In genomic region chr15:81836124-81836821, GRCm38 (mm10) we compare ENCODE assay signal across 8 mouse cellular contexts. TPM values are rescaled to one million over a fixed set of nuclear protein-coding genes. Genes with fewer than 3 reads are reported as not detected.
A peak's percentile ranks its signal among the peaks of the same experiment; 100 is the strongest.
DNase-seq lines count a peak whose midpoint lies in the region; ATAC-seq and TF ChIP-seq lines count a peak whose summit lies in the region.

No protein-coding gene starts in this region.

- H3K4me3 ChIP-seq in forebrain, embryonic 11.5 days (ENCODE audit: low read depth, low read length): peak overlapping the region; percentile 17
- H3K4me3 ChIP-seq in heart, embryonic 13.5 days: peak overlapping the region; percentile 49
- H3K4me3 ChIP-seq in kidney, postnatal 0 days (replicated peaks; ENCODE audit: low read depth, low read length): peak overlapping the region; percentile 29
- H3K4me3 ChIP-seq in liver, adult 2 months (ENCODE audit: insufficient read depth, low read depth, low read length): peak overlapping the region; percentile 49
- H3K4me3 ChIP-seq in midbrain, postnatal 0 days (ENCODE audit: low read depth, low read length): peak overlapping the region; percentile 12; the same call in 1 of the 2 replicates
- H3K4me3 ChIP-seq in stomach, postnatal 0 days (ENCODE audit: low read depth, low read length): peak overlapping the region; percentile 22

- TF ChIP-seq CTCF in kidney, postnatal 0 days (IDR thresholded peaks at IDR 0.05; ENCODE audit: low read depth): no peak
- TF ChIP-seq CTCF in liver, adult 2 months (IDR thresholded peaks at IDR 0.05; ENCODE audit: low read depth, low read length): no peak
- no peak for TF ChIP-seq CTCF in midbrain, postnatal 0 days (IDR thresholded peaks at IDR 0.05)
- TF ChIP-seq CTCF in stomach, postnatal 0 days (IDR thresholded peaks at IDR 0.05; ENCODE audit: low read depth): no peak

- H3K9me3 ChIP-seq in forebrain, embryonic 11.5 days (ENCODE audit: control insufficient read depth, low read length): no peaks in the 10 kb centered on the region
- no peaks in the 10 kb centered on the region for H3K9me3 ChIP-seq in heart, embryonic 13.5 days
- H3K9me3 ChIP-seq in kidney, postnatal 0 days (replicated peaks; ENCODE audit: low read length): no peaks in the 10 kb centered on the region
- H3K9me3 ChIP-seq in midbrain, postnatal 0 days (ENCODE audit: low read length): no peaks in the 10 kb centered on the region
- H3K9me3 ChIP-seq in stomach, postnatal 0 days (ENCODE audit: control insufficient read depth, low read length): no peaks in the 10 kb centered on the region

- TF ChIP-seq POLR2A in liver, adult 2 months (IDR thresholded peaks at IDR 0.05; ENCODE audit: extremely low read depth, insufficient read depth, low read length): peak; percentile 76

- no peaks in the 10 kb centered on the region for H3K79me2 ChIP-seq in liver, adult 2 months (ENCODE audit: control insufficient read depth, insufficient read depth, low read length)

- H3K4me2 ChIP-seq in forebrain, embryonic 11.5 days (ENCODE audit: low read depth, low read length, severe bottlenecking): peak overlapping the region; percentile 43
- peak overlapping the region; percentile 71 for H3K4me2 ChIP-seq in heart, embryonic 13.5 days
- peak overlapping the region; percentile 58 for H3K4me2 ChIP-seq in kidney, postnatal 0 days (ENCODE audit: low read length)
- peak overlapping the region; percentile 37 for H3K4me2 ChIP-seq in midbrain, postnatal 0 days (ENCODE audit: low read depth, low read length, poor library complexity, severe bottlenecking)
- H3K4me2 ChIP-seq in stomach, postnatal 0 days (replicated peaks; ENCODE audit: low read depth): peak overlapping the region; percentile 52

- H3K27me3 ChIP-seq in forebrain, embryonic 11.5 days (ENCODE audit: control insufficient read depth, insufficient read depth, low read length): no peaks in the 10 kb centered on the region; the same call in 1 of the 2 replicates
- peaks cover 9% of the 10 kb centered on the region for H3K27me3 ChIP-seq in heart, embryonic 13.5 days (replicated peaks)
- H3K27me3 ChIP-seq in kidney, postnatal 0 days (ENCODE audit: insufficient read depth, low read length): no peaks in the 10 kb centered on the region
- H3K27me3 ChIP-seq in liver, adult 2 months (ENCODE audit: control insufficient read depth, insufficient read depth, low read length): no peaks in the 10 kb centered on the region
- no peaks in the 10 kb centered on the region for H3K27me3 ChIP-seq in midbrain, postnatal 0 days (ENCODE audit: insufficient read depth, low read length)
- H3K27me3 ChIP-seq in stomach, postnatal 0 days (ENCODE audit: control insufficient read depth, insufficient read depth, low read length): no peaks in the 10 kb centered on the region

- H3K27ac ChIP-seq in forebrain, embryonic 11.5 days (ENCODE audit: low read depth, low read length): no peak overlapping the region
- peak overlapping the region; percentile 66 for H3K27ac ChIP-seq in heart, embryonic 13.5 days (replicated peaks)
- peak overlapping the region; percentile 51; the same call in 1 of the 2 replicates for H3K27ac ChIP-seq in kidney, postnatal 0 days
- H3K27ac ChIP-seq in liver, adult 2 months (replicated peaks; ENCODE audit: insufficient read depth, low read depth, low read length): peak overlapping the region; percentile 98
- no peak overlapping the region for H3K27ac ChIP-seq in midbrain, postnatal 0 days (ENCODE audit: low read depth, low read length)
- H3K27ac ChIP-seq in stomach, postnatal 0 days (replicated peaks): peak overlapping the region; percentile 56

- H3K36me3 ChIP-seq in forebrain, embryonic 11.5 days (ENCODE audit: control insufficient read depth, insufficient read depth, low read length): no peaks in the 10 kb centered on the region
- no peaks in the 10 kb centered on the region for H3K36me3 ChIP-seq in heart, embryonic 13.5 days
- H3K36me3 ChIP-seq in kidney, postnatal 0 days (ENCODE audit: insufficient read depth, low read length): no peaks in the 10 kb centered on the region
- no peaks in the 10 kb centered on the region for H3K36me3 ChIP-seq in liver, adult 2 months (ENCODE audit: control insufficient read depth, insufficient read depth, low read length)
- H3K36me3 ChIP-seq in midbrain, postnatal 0 days (ENCODE audit: insufficient read depth, low read length): no peaks in the 10 kb centered on the region
- no peaks in the 10 kb centered on the region for H3K36me3 ChIP-seq in stomach, postnatal 0 days (ENCODE audit: control insufficient read depth, insufficient read depth, low read length)

- no peak for TF ChIP-seq EP300 in stomach, postnatal 0 days (optimal IDR thresholded peaks at IDR 0.05)

- H3K4me1 ChIP-seq in forebrain, embryonic 11.5 days (replicated peaks; ENCODE audit: control insufficient read depth, insufficient read depth, low read length): 0 out of 2 replicates have a peak, but pooled peaks cover 2% of the 10 kb centered on the region
- H3K4me1 ChIP-seq in heart, embryonic 13.5 days: peaks cover 50% of the 10 kb centered on the region
- H3K4me1 ChIP-seq in kidney, postnatal 0 days (replicated peaks; ENCODE audit: insufficient read depth, low read length): peaks cover 19% of the 10 kb centered on the region
- peaks cover 34% of the 10 kb centered on the region for H3K4me1 ChIP-seq in liver, adult 2 months (ENCODE audit: control insufficient read depth, insufficient read depth, low read length)
- H3K4me1 ChIP-seq in midbrain, postnatal 0 days (ENCODE audit: insufficient read depth, low read length): no peaks in the 10 kb centered on the region
- 0 out of 2 replicates have a peak, but pooled peaks cover 7% of the 10 kb centered on the region for H3K4me1 ChIP-seq in stomach, postnatal 0 days (replicated peaks; ENCODE audit: control insufficient read depth, insufficient read depth)

- DNase-seq in thymus, postnatal 36 days: peak; percentile 22 to 24
- no peak for DNase-seq in thymus, postnatal 4 days
- DNase-seq in forebrain, embryonic 11.5 days (ENCODE audit: low spot score): peak; percentile 80
- DNase-seq in kidney, postnatal 0 days (ENCODE audit: low spot score): peak; percentile 95
- DNase-seq in liver, adult 2 months (ENCODE audit: extremely low read depth, low read depth, low spot score): peak; percentile 89
- peak; percentile 50 for DNase-seq in midbrain, postnatal 0 days (ENCODE audit: low spot score)
- peak; percentile 84 for DNase-seq in stomach, postnatal 0 days (ENCODE audit: low spot score)

- peak; percentile 81 for ATAC-seq in forebrain, embryonic 11.5 days (replicated peaks; ENCODE audit: low FRiP score)
- peak; percentile 61 for ATAC-seq in heart, embryonic 13.5 days (ENCODE audit: extremely low read depth, insufficient number of reproducible peaks, low FRiP score, low TSS enrichment)
- ATAC-seq in kidney, postnatal 0 days (replicated peaks; ENCODE audit: low FRiP score, low read depth): peak; percentile 81
- ATAC-seq in midbrain, postnatal 0 days (ENCODE audit: low FRiP score): peak; percentile 71; the same call in 1 of the 2 replicates
- peak; percentile 85 for ATAC-seq in stomach, postnatal 0 days (ENCODE audit: low FRiP score, low TSS enrichment)

- WGBS in forebrain, embryonic 11.5 days: 2% methylated on average over 28 of the region's 33 CpGs
- 2% methylated on average over 33 of the region's 33 CpGs for WGBS in heart, embryonic 13.5 days
- 4% methylated on average over 28 of the region's 33 CpGs for WGBS in kidney, postnatal 0 days
- WGBS in liver, adult 2 months: 2% methylated on average over 33 of the region's 33 CpGs
- WGBS in midbrain, postnatal 0 days: 6% methylated on average over 33 of the region's 33 CpGs
- 1% methylated on average over 33 of the region's 33 CpGs for WGBS in stomach, postnatal 0 days

- H3K9ac ChIP-seq in forebrain, embryonic 11.5 days (ENCODE audit: low read length): peak overlapping the region; percentile 43
- peak overlapping the region; percentile 75 for H3K9ac ChIP-seq in heart, embryonic 13.5 days
- H3K9ac ChIP-seq in kidney, postnatal 0 days (ENCODE audit: low read depth, low read length): peak overlapping the region; percentile 10; the same call in 1 of the 2 replicates
- peak overlapping the region; percentile 78 for H3K9ac ChIP-seq in liver, adult 2 months (ENCODE audit: low read depth, low read length)
- peak overlapping the region; percentile 19 for H3K9ac ChIP-seq in midbrain, postnatal 0 days (replicated peaks; ENCODE audit: low read length, poor library complexity, severe bottlenecking)
- H3K9ac ChIP-seq in stomach, postnatal 0 days (ENCODE audit: low read length): peak overlapping the region; percentile 51

RNA-seq across cellular contexts. Expression of gene Tob2, which starts 22.3 kb away (rescaled TPM):
- polyA plus RNA-seq in forebrain, embryonic 11.5 days (2014; fragmentation: Nextera tagmentation; extraction: Ambion mirVana): 22.1 and 23.6 TPM in 2 replicates
- 11.8 and 13.8 TPM in 2 replicates for polyA plus RNA-seq in heart, embryonic 13.5 days (2015; fragmentation: Nextera tagmentation; extraction: Ambion mirVana)
- polyA plus RNA-seq in kidney, postnatal 0 days (2015; fragmentation: Nextera tagmentation; extraction: Ambion mirVana): 22.5 and 27.7 TPM in 2 replicates
- total RNA-seq in liver, adult 2 months (2014; rRNA removed): 15.8 and 25.6 TPM in 2 replicates
- polyA plus RNA-seq in liver, adult 2 months (2012; rRNA removed): 20.9 and 21.6 TPM in 2 replicates
- 10.9 and 15.4 TPM in 2 replicates for total RNA-seq in midbrain, postnatal 0 days (2014; rRNA removed)
- 12.2 and 14.2 TPM in 2 replicates for polyA plus RNA-seq in midbrain, postnatal 0 days (2015; fragmentation: Nextera tagmentation; extraction: Ambion mirVana)
- polyA plus RNA-seq in stomach, postnatal 0 days (2015; fragmentation: Nextera tagmentation; extraction: Ambion mirVana): 18.8 and 20.5 TPM in 2 replicates

RNA-seq across cellular contexts. Expression of gene Tef, which starts 34.1 kb away (rescaled TPM):
- 16.8 and 17.4 TPM in 2 replicates for polyA plus RNA-seq in forebrain, embryonic 11.5 days (2014; fragmentation: Nextera tagmentation; extraction: Ambion mirVana)
- polyA plus RNA-seq in heart, embryonic 13.5 days (2015; fragmentation: Nextera tagmentation; extraction: Ambion mirVana): 22.0 and 22.2 TPM in 2 replicates
- 17.9 and 19.9 TPM in 2 replicates for polyA plus RNA-seq in kidney, postnatal 0 days (2015; fragmentation: Nextera tagmentation; extraction: Ambion mirVana)
- total RNA-seq in liver, adult 2 months (2014; rRNA removed): 156 and 163 TPM in 2 replicates
- polyA plus RNA-seq in liver, adult 2 months (2012; rRNA removed): 34.6 and 35.0 TPM in 2 replicates
- total RNA-seq in midbrain, postnatal 0 days (2014; rRNA removed): 60.1 and 60.6 TPM in 2 replicates
- 23.6 and 25.4 TPM in 2 replicates for polyA plus RNA-seq in midbrain, postnatal 0 days (2015; fragmentation: Nextera tagmentation; extraction: Ambion mirVana)
- 17.1 and 21.2 TPM in 2 replicates for polyA plus RNA-seq in stomach, postnatal 0 days (2015; fragmentation: Nextera tagmentation; extraction: Ambion mirVana)

RNA-seq across cellular contexts. Expression of gene Phf5a, which starts 35.4 kb away (rescaled TPM):
- 186 and 216 TPM in 2 replicates for polyA plus RNA-seq in forebrain, embryonic 11.5 days (2014; fragmentation: Nextera tagmentation; extraction: Ambion mirVana)
- polyA plus RNA-seq in heart, embryonic 13.5 days (2015; fragmentation: Nextera tagmentation; extraction: Ambion mirVana): 92.7 and 114 TPM in 2 replicates
- 103 and 110 TPM in 2 replicates for polyA plus RNA-seq in kidney, postnatal 0 days (2015; fragmentation: Nextera tagmentation; extraction: Ambion mirVana)
- 12.3 and 15.6 TPM in 2 replicates for total RNA-seq in liver, adult 2 months (2014; rRNA removed)
- polyA plus RNA-seq in liver, adult 2 months (2012; rRNA removed): 27.5 and 28.7 TPM in 2 replicates
- 31.8 and 34.1 TPM in 2 replicates for total RNA-seq in midbrain, postnatal 0 days (2014; rRNA removed)
- 107 and 118 TPM in 2 replicates for polyA plus RNA-seq in midbrain, postnatal 0 days (2015; fragmentation: Nextera tagmentation; extraction: Ambion mirVana)
- polyA plus RNA-seq in stomach, postnatal 0 days (2015; fragmentation: Nextera tagmentation; extraction: Ambion mirVana): 75.8 and 77.0 TPM in 2 replicates

RNA-seq across cellular contexts. Expression of gene Aco2, which starts 35.8 kb away (rescaled TPM):
- 169 and 171 TPM in 2 replicates for polyA plus RNA-seq in forebrain, embryonic 11.5 days (2014; fragmentation: Nextera tagmentation; extraction: Ambion mirVana)
- polyA plus RNA-seq in heart, embryonic 13.5 days (2015; fragmentation: Nextera tagmentation; extraction: Ambion mirVana): 486 and 514 TPM in 2 replicates
- polyA plus RNA-seq in kidney, postnatal 0 days (2015; fragmentation: Nextera tagmentation; extraction: Ambion mirVana): 263 and 285 TPM in 2 replicates
- 170 and 187 TPM in 2 replicates for total RNA-seq in liver, adult 2 months (2014; rRNA removed)
- 127 TPM in 2 replicates for polyA plus RNA-seq in liver, adult 2 months (2012; rRNA removed)
- 380 and 412 TPM in 2 replicates for total RNA-seq in midbrain, postnatal 0 days (2014; rRNA removed)
- 257 and 279 TPM in 2 replicates for polyA plus RNA-seq in midbrain, postnatal 0 days (2015; fragmentation: Nextera tagmentation; extraction: Ambion mirVana)
- polyA plus RNA-seq in stomach, postnatal 0 days (2015; fragmentation: Nextera tagmentation; extraction: Ambion mirVana): 130 and 141 TPM in 2 replicates

Comparison
In these comparisons a context has a peak if more than half of its experiments do, and no peak if none do; other contexts are left out.
1. H3K27ac ChIP-seq: peak in heart, embryonic 13.5 days (single experiment), kidney, postnatal 0 days (single experiment), liver, adult 2 months (single experiment) and stomach, postnatal 0 days (single experiment); none in forebrain, embryonic 11.5 days (single experiment) and midbrain, postnatal 0 days (single experiment).
2. H3K9ac ChIP-seq: peak in every context shown above with its lines; median percentile 78 in liver, adult 2 months; 75 in heart, embryonic 13.5 days; 51 in stomach, postnatal 0 days; 43 in forebrain, embryonic 11.5 days; 19 in midbrain, postnatal 0 days; 10 in kidney, postnatal 0 days.
3. Peak in every context shown above with its lines, with median percentiles within 50 percentile points of each other: ATAC-seq, H3K4me2 ChIP-seq and H3K4me3 ChIP-seq.